Mouse (Mus musculus): ENCODE results near the gene Defa33.
"Not testable (repeated sequence)": the region's sequence is repeated elsewhere in the genome, so short reads cannot be mapped to it uniquely, and the experiment has no call there.

Gene Defa33

DNA sequence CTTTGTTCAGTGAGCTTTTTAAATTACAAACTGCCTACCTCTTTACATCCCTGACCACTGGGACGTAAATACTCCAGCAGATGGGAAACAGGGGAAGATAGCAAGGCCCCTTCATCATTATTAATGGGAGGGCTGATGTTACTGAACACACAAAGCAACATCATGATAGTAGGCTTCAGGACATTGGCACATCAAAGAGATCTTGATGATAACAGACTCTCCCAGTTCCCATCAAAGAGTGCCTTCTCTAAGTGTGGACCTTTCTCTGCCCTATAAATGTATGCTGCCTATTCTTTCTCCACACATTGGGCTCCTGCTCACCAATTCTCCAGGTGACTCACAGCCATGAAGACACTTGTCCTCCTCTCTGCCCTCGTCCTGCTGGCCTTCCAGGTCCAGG is at the start of gene Defa33:
TSS of gene Defa33 (plus strand) at position 301 of the 400 bp plus-strand sequence.
- DNase-seq (ENCODE audit: low spot score in 2 of 2): not testable (repeated sequence)

DNA sequence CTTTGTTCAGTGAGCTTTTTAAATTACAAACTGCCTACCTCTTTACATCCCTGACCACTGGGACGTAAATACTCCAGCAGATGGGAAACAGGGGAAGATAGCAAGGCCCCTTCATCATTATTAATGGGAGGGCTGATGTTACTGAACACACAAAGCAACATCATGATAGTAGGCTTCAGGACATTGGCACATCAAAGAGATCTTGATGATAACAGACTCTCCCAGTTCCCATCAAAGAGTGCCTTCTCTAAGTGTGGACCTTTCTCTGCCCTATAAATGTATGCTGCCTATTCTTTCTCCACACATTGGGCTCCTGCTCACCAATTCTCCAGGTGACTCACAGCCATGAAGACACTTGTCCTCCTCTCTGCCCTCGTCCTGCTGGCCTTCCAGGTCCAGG is 13.4 kb upstream of the Defa33 start, which contains the start of gene Defa2:
TSS of gene Defa2 (plus strand) at position 301 of the 400 bp plus-strand sequence.
- DNase-seq (ENCODE audit: low spot score in 2 of 2): not testable (repeated sequence)

DNA sequence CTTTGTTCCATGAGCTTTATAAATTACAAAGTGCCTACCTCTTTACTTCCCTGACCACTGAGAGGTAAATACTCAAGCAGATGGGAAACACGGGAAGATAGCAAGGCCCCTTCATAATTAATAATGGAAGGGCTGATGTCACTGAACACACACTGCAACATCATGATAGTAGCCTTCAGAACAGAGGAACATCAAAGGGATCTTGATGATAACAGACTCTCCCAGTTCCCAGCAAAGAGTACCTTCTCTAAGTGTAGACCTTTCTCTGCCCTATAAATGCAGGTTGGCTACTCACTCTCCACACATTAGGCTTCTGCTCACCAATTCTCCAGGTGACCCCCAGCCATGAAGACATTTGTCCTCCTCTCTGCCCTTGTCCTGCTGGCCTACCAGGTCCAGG is 35.5 kb downstream of the Defa33 start, which contains the start of gene Defa36:
TSS of gene Defa36 (plus strand) at position 301 of the 400 bp plus-strand sequence.
- DNase-seq (ENCODE audit: low spot score in 2 of 2): not testable (repeated sequence)

All from right cerebral cortex, adult 2 months (tissue).